Mouse (Mus musculus): ENCODE results near the gene Hoxc4. TPM values are rescaled to one million over a fixed set of nuclear protein-coding genes. Genes with fewer than 3 reads are reported as not detected.

Hoxc4 gene
- polyA plus RNA-seq, 1 experiment from 2014 or later: 17.3 TPM

DNA sequence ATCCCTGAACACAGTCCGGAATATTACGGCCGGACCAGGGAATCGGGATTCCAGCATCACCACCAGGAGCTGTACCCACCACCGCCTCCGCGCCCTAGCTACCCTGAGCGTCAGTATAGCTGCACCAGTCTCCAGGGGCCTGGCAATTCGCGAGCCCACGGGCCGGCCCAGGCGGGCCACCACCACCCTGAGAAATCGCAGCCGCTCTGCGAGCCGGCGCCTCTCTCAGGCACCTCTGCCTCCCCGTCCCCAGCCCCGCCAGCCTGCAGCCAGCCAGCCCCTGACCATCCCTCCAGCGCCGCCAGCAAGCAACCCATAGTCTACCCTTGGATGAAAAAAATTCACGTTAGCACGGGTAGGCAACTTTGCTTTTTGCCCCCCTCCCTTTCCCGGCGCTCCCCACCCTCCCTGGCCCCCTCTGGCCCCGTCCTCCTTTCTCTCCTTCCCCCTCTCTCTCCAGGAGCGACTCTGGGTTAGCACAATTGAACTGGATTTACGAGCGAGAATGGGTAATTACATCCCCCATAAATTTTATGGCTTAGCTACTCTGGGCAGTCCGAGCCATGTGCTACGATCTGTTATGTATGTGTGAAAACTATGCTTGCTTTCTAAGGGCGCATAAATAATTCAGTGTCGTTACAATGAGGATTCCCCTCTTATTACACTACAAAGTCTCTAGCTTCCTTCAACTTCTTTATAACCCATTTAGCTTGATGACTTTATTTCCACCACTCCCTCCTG is 16.2 kb downstream of the Hoxc4 start:
- peaks cover 13% of the 10 kb centered on the region for H3K27me3 ChIP-seq (replicated peaks)
- H3K27ac ChIP-seq: peak overlapping the region; percentile 80
- under 1% methylated on average over 33 of the region's 34 CpGs for WGBS
- H3K36me3 ChIP-seq: no peaks in the 10 kb centered on the region
- ATAC-seq (ENCODE audit: insufficient read depth, low FRiP score, low read depth): peak; percentile 38; the same call in 1 of the 2 replicates
- peak overlapping the region; percentile 71 for H3K4me2 ChIP-seq
- no peaks in the 10 kb centered on the region for H3K9me3 ChIP-seq
- peak overlapping the region; percentile 52 for H3K4me3 ChIP-seq (replicated peaks)
- peak overlapping the region; percentile 62 for H3K9ac ChIP-seq
- peaks cover 9% of the 10 kb centered on the region; the same call in 1 of the 2 replicates for H3K4me1 ChIP-seq

DNA sequence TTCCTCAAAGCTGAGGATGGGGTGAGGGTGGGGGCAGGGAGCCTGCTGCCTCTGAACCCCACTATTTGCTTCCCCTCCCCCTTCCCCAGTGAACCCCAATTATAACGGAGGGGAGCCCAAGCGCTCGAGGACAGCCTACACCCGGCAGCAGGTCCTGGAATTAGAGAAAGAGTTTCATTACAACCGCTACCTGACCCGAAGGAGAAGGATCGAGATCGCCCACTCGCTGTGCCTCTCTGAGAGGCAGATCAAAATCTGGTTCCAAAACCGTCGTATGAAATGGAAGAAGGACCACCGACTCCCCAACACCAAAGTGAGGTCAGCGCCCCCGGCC is 16.8 kb downstream of the Hoxc4 start:
- peaks cover 8% of the 10 kb centered on the region; the same call in 1 of the 2 replicates for H3K27me3 ChIP-seq (replicated peaks)
- ATAC-seq (ENCODE audit: insufficient read depth, low FRiP score, low read depth): no peak

DNA sequence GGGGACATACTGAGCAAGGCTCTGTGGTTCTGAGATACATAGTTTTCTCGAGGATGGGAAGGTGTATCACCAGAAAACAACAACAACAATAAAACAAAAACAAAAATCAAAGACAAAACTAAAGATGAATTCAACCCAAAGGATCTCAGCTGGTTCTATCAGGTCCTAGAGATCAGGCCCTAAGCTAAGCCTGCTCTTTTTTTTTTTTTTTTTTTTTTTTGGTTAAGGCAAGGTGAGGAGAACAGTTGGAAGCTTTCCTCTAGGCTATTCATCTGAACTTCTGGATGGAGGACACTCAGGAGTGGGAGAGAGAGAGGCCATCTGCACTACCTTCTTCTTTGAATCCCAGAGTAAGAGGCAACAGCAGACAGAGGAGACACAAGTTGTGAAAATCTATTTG is 18.8 kb downstream of the Hoxc4 start:
- no peak overlapping the region for H3K9ac ChIP-seq
- H3K4me1 ChIP-seq: peaks cover 32% of the 10 kb centered on the region
- peak overlapping the region; percentile 9; the same call in 1 of the 2 replicates for H3K4me2 ChIP-seq
- no peak for ATAC-seq (ENCODE audit: insufficient read depth, low FRiP score, low read depth)
- H3K27ac ChIP-seq: peak overlapping the region; percentile 85; the same call in 1 of the 2 replicates
- H3K4me3 ChIP-seq (replicated peaks): no peak overlapping the region
- H3K27me3 ChIP-seq (replicated peaks): peaks cover 8% of the 10 kb centered on the region; the same call in 1 of the 2 replicates
- WGBS: 31% methylated on average over 1 of the region's 1 CpGs
- no peaks in the 10 kb centered on the region for H3K36me3 ChIP-seq
- H3K9me3 ChIP-seq: no peaks in the 10 kb centered on the region

More for the DNA sequence above, 16.8 kb downstream of the Hoxc4 start:
- 2% methylated on average over 14 of the region's 14 CpGs for WGBS
- no peaks in the 10 kb centered on the region for H3K36me3 ChIP-seq
- peak overlapping the region; percentile 80 for H3K27ac ChIP-seq
- H3K9ac ChIP-seq: peak overlapping the region; percentile 62; the same call in 1 of the 2 replicates
- no peaks in the 10 kb centered on the region for H3K9me3 ChIP-seq
- H3K4me2 ChIP-seq: peak overlapping the region; percentile 71
- H3K4me3 ChIP-seq (replicated peaks): peak overlapping the region; percentile 52
- peaks cover 13% of the 10 kb centered on the region for H3K4me1 ChIP-seq

DNA sequence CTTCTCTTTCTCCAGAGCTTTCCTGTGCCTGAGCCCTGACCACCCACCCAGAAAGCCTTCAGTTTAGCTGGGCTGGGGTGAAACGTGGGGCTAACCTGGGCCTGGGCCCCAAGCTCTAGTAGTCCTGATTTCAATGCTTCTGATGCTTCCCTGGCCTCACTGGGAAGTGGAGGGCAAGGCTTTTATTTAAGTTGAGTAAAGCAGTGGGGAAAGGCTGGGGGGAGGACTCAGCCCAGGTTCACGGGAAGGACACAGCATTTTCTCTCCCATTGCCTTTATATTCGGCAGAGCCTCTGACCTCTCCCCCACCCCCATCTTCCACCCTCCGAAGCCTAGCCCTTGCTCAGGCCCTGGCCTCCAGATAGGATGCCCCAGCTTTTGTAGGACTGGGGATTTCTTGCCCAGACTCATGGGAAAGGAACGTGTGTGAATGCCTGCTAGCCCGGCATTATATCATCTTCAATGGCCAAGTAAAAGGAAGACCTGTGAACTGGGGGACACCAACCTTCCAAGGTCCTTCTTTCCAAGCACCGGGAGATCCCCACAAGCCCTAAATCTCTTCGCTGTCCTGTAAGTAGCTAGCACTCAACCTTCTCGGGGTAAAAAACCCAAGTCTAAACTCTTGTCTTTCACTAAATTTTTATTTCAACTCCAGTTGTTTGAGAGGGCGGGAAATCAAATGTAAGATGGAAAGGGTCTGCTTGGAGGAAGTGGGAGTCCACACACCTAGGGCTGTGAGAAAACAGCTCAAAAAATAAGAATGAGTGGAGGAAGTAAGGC is 20.2 kb downstream of the Hoxc4 start:
- 29% methylated on average over 10 of the region's 10 CpGs for WGBS
- Histone ChIP-seq H3K36me3 (no peaks in the 10 kb centered on the region), H3K4me2 (peak overlapping the region; percentile 26), H3K9me3 (no peaks in the 10 kb centered on the region), H3K9ac (no peak overlapping the region), H3K4me3 (replicated peaks) (no peak overlapping the region), H3K27me3 (replicated peaks) (peaks cover 5% of the 10 kb centered on the region; the same call in 1 of the 2 replicates), H3K27ac (peak overlapping the region; percentile 85), H3K4me1 (peaks cover 27% of the 10 kb centered on the region)
- ATAC-seq (ENCODE audit: insufficient read depth, low FRiP score, low read depth): no peak

DNA sequence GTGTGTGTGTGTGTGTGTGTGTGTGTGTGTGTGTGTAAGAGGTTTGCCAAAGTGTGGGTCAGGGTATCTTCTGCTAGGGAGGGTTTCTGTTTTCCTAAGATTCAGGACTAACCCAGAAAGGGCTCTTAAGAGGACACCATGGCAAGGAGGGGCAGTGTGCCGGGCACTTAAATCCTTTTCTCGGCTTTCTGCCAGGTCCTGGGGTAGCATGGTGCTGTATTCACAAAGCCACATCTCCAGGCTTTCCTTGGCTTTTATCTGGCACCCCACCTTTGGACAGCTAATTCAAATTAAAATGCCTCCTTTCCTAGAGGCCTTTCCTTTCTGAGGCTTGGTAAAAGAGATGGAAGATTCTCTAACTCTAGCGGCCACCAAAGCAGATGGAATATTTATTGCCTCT is 20.9 kb downstream of the Hoxc4 start:
- H3K9me3 ChIP-seq: no peaks in the 10 kb centered on the region
- H3K36me3 ChIP-seq: no peaks in the 10 kb centered on the region
- no peak for ATAC-seq (ENCODE audit: insufficient read depth, low FRiP score, low read depth)
- no peaks in the 10 kb centered on the region for H3K27me3 ChIP-seq (replicated peaks)
- H3K9ac ChIP-seq: no peak overlapping the region
- peak overlapping the region; percentile 85 for H3K27ac ChIP-seq
- H3K4me2 ChIP-seq: peak overlapping the region; percentile 26; the same call in 1 of the 2 replicates
- H3K4me1 ChIP-seq: peaks cover 23% of the 10 kb centered on the region
- 25% methylated on average over 3 of the region's 3 CpGs for WGBS
- H3K4me3 ChIP-seq (replicated peaks): no peak overlapping the region

DNA sequence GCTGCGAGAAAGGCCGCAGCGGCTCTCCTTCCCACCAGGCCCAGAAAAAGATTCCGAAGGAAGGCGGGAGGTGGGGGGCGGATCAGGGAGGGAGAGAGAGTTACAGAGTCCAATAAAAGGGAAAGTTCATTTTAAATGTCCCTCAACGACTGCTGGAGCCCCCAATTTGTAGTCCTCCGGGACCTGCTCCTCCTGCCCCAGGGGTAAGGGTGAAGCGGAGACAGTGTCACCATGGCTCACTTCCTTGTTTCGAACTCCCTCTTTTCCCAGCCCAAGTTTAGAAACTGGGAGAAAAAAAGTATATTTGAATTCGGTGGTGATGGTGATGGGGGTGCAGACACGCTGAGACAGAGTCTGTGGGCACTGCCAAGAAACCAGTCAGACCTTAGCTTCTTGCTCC is 21.9 kb downstream of the Hoxc4 start:
- no peaks in the 10 kb centered on the region for H3K9me3 ChIP-seq
- H3K4me3 ChIP-seq (replicated peaks): 0 out of 2 replicates have a peak overlapping the region, but pooled peaks have one; percentile 2
- WGBS: 28% methylated on average over 12 of the region's 12 CpGs
- no peaks in the 10 kb centered on the region for H3K27me3 ChIP-seq (replicated peaks)
- no peak for ATAC-seq (ENCODE audit: insufficient read depth, low FRiP score, low read depth)
- no peaks in the 10 kb centered on the region for H3K36me3 ChIP-seq
- peak overlapping the region; percentile 85 for H3K27ac ChIP-seq
- peak overlapping the region; percentile 48 for H3K4me2 ChIP-seq
- no peak overlapping the region for H3K9ac ChIP-seq
- peaks cover 23% of the 10 kb centered on the region for H3K4me1 ChIP-seq

DNA sequence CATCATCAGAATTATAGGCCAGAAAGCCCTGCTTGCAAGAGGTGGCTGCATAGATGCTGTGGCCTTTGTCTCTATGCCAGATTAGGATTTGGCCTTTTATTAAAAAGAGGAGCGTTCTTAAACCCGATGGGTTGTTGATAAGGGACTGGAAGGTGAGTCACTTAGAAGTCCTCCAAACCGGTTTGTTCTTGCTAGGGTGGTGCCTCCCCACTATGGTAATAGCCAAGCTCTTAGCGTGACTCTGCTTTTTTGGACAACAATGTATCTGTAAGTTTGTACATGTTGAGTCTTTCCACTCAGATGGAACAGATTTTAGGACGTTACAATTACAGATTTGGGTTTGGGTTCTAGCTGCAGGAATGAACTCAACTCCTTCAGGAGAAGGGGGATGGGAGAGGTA is 22.9 kb downstream of the Hoxc4 start:
- Histone ChIP-seq H3K9me3 (no peaks in the 10 kb centered on the region), H3K27ac (peak overlapping the region; percentile 85), H3K4me3 (replicated peaks) (no peak overlapping the region), H3K4me2 (no peak overlapping the region), H3K4me1 (peaks cover 23% of the 10 kb centered on the region), H3K36me3 (no peaks in the 10 kb centered on the region), H3K9ac (no peak overlapping the region), H3K27me3 (replicated peaks) (no peaks in the 10 kb centered on the region)
- ATAC-seq (ENCODE audit: insufficient read depth, low FRiP score, low read depth): no peak
- WGBS: 36% methylated on average over 5 of the region's 5 CpGs

DNA sequence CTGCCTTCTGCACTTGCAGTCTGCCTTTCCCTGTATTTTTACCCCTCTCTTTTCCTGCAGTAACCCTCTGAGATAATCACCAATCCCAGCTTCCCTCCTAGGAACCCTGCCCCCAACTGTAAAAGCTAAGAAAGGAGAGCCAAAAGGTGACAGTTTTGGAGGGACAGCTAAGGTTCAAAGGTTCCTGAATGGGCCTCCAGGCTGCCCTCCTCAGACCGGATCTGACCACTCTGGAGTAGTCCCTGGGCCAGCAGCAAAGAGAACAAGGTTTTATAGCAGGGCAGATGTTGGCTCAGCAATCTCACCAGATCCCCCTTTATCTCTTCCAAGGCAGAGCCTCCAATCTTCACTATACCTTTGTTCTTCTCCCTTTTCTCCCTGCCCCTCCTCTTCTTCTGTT is 23.5 kb downstream of the Hoxc4 start:
- Histone ChIP-seq H3K36me3 (no peaks in the 10 kb centered on the region), H3K4me1 (peaks cover 23% of the 10 kb centered on the region)

DNA sequence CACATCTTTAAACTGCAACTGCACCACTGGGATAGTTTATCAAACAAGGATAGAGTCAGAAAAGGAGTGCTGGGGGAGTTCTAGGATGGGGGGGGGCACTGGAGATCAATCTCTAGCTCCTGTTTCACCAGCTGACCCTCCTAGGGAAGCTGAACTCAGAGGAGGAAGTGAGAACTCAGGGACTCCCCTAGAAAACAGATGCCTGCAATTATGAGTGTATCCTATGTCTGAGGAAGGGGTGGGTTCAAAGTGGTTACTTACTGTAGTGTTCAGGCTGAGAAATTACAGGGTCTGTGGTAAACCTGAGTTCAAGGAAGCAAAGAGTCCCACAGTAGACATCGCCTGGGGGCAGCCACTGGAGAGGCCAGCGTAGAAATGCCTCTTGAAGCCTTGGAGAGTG is 32.9 kb downstream of the Hoxc4 start:
- Histone ChIP-seq H3K9me3 (no peaks in the 10 kb centered on the region), H3K27me3 (replicated peaks) (no peaks in the 10 kb centered on the region), H3K4me2 (no peak overlapping the region), H3K27ac (no peak overlapping the region), H3K4me3 (replicated peaks) (no peak overlapping the region), H3K9ac (no peak overlapping the region), H3K36me3 (no peaks in the 10 kb centered on the region), H3K4me1 (peaks cover 4% of the 10 kb centered on the region; the same call in 1 of the 2 replicates)
- ATAC-seq (ENCODE audit: insufficient read depth, low FRiP score, low read depth): no peak
- 83% methylated on average over 2 of the region's 2 CpGs for WGBS

More for the DNA sequence above, 23.5 kb downstream of the Hoxc4 start:
- 19% methylated on average over 1 of the region's 1 CpGs for WGBS
- no peaks in the 10 kb centered on the region for H3K9me3 ChIP-seq
- H3K4me2 ChIP-seq: no peak overlapping the region
- no peak overlapping the region for H3K9ac ChIP-seq
- H3K27me3 ChIP-seq (replicated peaks): no peaks in the 10 kb centered on the region
- H3K27ac ChIP-seq: peak overlapping the region; percentile 63; the same call in 1 of the 2 replicates
- ATAC-seq (ENCODE audit: insufficient read depth, low FRiP score, low read depth): no peak
- no peak overlapping the region for H3K4me3 ChIP-seq (replicated peaks)

DNA sequence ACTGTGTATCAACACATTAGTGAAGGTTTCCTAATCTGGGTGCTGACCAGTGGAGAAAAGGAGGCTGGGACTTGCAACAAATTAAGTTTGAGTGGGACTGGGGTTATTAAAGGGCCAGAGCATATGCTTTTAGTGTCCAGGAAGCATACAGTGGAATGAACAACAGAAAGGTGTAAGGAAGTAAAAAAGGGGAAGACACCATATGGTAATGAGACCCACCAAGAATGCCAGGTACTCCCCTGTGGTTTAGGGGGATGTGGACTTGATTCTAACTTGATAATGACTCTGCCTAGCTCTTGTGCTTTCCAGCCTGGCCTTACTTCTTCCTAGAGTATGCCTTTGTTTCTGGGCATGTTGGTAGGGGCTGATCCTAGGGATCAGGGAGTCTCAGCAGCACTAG is 34.5 kb downstream of the Hoxc4 start:
- H3K27me3 ChIP-seq (replicated peaks): 0 out of 2 replicates have a peak, but pooled peaks cover 2% of the 10 kb centered on the region

DNA sequence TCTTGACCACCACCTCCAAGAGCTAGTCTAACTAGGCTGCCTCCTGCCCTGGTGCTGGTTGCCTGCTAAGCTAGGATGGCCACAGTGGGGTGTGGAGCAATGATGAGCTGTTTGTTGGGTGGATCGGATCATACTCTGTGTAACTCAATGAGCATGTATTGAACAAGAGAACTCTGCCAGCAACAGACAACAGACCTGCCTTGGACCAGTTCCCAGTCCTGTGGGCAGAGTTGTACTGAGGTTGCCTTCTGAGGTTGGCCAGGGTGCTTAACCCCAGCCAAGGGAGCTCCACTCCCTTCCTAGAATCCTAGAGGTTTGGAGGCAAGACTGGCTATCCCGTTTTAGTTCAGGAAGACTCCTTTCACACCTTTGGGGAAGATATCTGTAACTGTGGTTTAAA is 37.7 kb downstream of the Hoxc4 start:
- no peak overlapping the region for H3K4me3 ChIP-seq (replicated peaks)
- no peak for ATAC-seq (ENCODE audit: insufficient read depth, low FRiP score, low read depth)
- 0 out of 2 replicates have a peak, but pooled peaks cover 2% of the 10 kb centered on the region for H3K27me3 ChIP-seq (replicated peaks)
- WGBS: 60% methylated on average over 2 of the region's 2 CpGs
- no peak overlapping the region for H3K27ac ChIP-seq
- no peaks in the 10 kb centered on the region for H3K36me3 ChIP-seq
- H3K4me1 ChIP-seq: peaks cover 9% of the 10 kb centered on the region; the same call in 1 of the 2 replicates
- no peak overlapping the region for H3K4me2 ChIP-seq
- H3K9ac ChIP-seq: no peak overlapping the region
- no peaks in the 10 kb centered on the region for H3K9me3 ChIP-seq

More for the DNA sequence above, 34.5 kb downstream of the Hoxc4 start:
- H3K36me3 ChIP-seq: no peaks in the 10 kb centered on the region
- H3K4me2 ChIP-seq: no peak overlapping the region
- H3K4me1 ChIP-seq: peaks cover 4% of the 10 kb centered on the region; the same call in 1 of the 2 replicates
- no peak for ATAC-seq (ENCODE audit: insufficient read depth, low FRiP score, low read depth)
- H3K9me3 ChIP-seq: no peaks in the 10 kb centered on the region
- H3K9ac ChIP-seq: no peak overlapping the region
- no peak overlapping the region for H3K4me3 ChIP-seq (replicated peaks)
- no peak overlapping the region for H3K27ac ChIP-seq

DNA sequence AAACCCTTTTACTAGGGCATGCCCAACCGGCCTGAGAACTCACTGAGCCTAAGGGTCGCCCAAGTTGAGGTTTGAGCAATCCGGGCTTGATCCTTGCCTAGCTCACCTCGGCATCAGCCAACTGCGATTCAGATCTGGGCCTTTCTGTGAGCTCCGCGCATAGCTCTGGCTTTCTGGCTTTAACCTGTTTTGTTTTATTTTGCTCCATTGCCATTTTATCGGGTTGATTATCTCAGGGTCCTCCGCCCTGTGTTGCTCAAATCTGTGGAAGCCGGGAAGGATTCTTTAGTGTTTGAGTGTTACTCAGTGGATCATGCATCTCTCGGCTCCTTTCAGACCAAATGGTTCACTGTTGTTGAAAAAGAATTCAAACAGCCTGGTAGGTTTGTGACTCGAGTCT is 40.0 kb downstream of the Hoxc4 start:
- no peaks in the 10 kb centered on the region for H3K36me3 ChIP-seq
- no peaks in the 10 kb centered on the region for H3K9me3 ChIP-seq
- peak overlapping the region; percentile 92 for H3K27ac ChIP-seq
- H3K27me3 ChIP-seq (replicated peaks): 0 out of 2 replicates have a peak, but pooled peaks cover 2% of the 10 kb centered on the region
- peak overlapping the region; percentile 51 for H3K4me2 ChIP-seq
- peak overlapping the region; percentile 34 for H3K4me3 ChIP-seq (replicated peaks)
- peak overlapping the region; percentile 17; the same call in 1 of the 2 replicates for H3K9ac ChIP-seq
- H3K4me1 ChIP-seq: peaks cover 11% of the 10 kb centered on the region; the same call in 1 of the 2 replicates
- 12% methylated on average over 12 of the region's 12 CpGs for WGBS
- ATAC-seq (ENCODE audit: insufficient read depth, low FRiP score, low read depth): no peak

All from stomach, embryonic 15.5 days (tissue).